Mouse (Mus musculus): ENCODE results near the gene Uimc1. TPM values are rescaled to one million over a fixed set of nuclear protein-coding genes. Genes with fewer than 3 reads are reported as not detected.

Uimc1 gene
- total and polyA plus RNA-seq, 3 experiments, result 32.5 to 143 TPM; not detected in 1

DNA sequence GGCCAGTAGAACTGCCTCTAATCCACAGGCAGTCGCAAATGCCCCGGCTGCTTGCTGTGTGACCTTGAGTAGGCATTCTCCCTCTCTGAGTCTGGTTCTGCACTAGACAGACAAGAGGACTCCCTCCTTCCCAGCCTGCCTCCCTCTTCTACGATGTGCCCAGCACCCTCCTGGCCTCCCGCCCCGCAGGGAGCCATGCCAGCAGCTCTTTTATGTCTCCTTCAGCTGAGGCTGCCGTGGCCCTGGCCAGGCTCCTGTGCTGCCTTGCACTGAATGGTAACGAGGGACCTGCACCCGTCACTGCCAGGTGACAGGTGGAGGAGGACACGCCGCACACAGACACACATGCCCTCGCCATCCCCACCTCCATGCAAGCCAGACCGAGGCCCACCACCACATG is 119.1 kb downstream of the Uimc1 start:
- Histone ChIP-seq H3K36me3 (ENCODE audit: control insufficient read depth in 1 of 2, insufficient read depth in 2 of 2, low read length in 2 of 2) (no peaks in the 10 kb centered on the region), H3K4me3 (ENCODE audit: control insufficient read depth in 1 of 2, insufficient read depth in 1 of 2, low read depth in 2 of 2, low read length in 2 of 2) (no peak overlapping the region), H3K9me3 (replicated peaks; ENCODE audit: insufficient read depth, low read length) (no peaks in the 10 kb centered on the region), H3K27me3 (ENCODE audit: control insufficient read depth in 1 of 2, insufficient read depth in 2 of 2, low read length in 2 of 2) (no peaks in the 10 kb centered on the region), H3K9ac (ENCODE audit: control insufficient read depth, low read depth, low read length, poor library complexity, severe bottlenecking) (no peak overlapping the region), H3K27ac (ENCODE audit: control insufficient read depth, low read depth, low read length) (no peak overlapping the region), H3K79me2 (ENCODE audit: control insufficient read depth, insufficient read depth, low read length, poor library complexity) (no peaks in the 10 kb centered on the region), H3K4me1 (ENCODE audit: control insufficient read depth in 1 of 2, insufficient read depth in 2 of 2, low read length in 2 of 2) (no peaks in the 10 kb centered on the region)
- TF ChIP-seq MAZ (IDR thresholded peaks at IDR 0.05; ENCODE audit: low read depth, low read length) (no peak), ETS1 (IDR thresholded peaks at IDR 0.05; ENCODE audit: low read depth, low read length) (no peak), NRF1 (IDR thresholded peaks at IDR 0.05; ENCODE audit: insufficient read depth, low read depth, low read length, poor library complexity, severe bottlenecking) (no peak), ZMIZ1 (IDR thresholded peaks at IDR 0.05; ENCODE audit: low read depth, low read length) (no peak), GABPA (IDR thresholded peaks at IDR 0.05; ENCODE audit: low read depth, low read length) (no peak), EP300 (IDR thresholded peaks at IDR 0.05; ENCODE audit: low read depth in 1 of 2, low read length in 2 of 2) (no peak), TAL1 (IDR thresholded peaks at IDR 0.05; ENCODE audit: low read length) (no peak), TBP (IDR thresholded peaks at IDR 0.05; ENCODE audit: low read depth, low read length) (no peak), USF2 (IDR thresholded peaks at IDR 0.05; ENCODE audit: borderline replicate concordance in 1 of 2, insufficient read depth in 1 of 2, low read depth in 1 of 2, low read length in 2 of 2) (no peak), MAFK (IDR thresholded peaks at IDR 0.05; ENCODE audit: borderline replicate concordance, low read depth, low read length) (no peak), UBTF (IDR thresholded peaks at IDR 0.05; ENCODE audit: borderline replicate concordance, insufficient read depth, low read depth, low read length) (no peak), KAT2A (conservative IDR thresholded peaks at IDR 0.05; ENCODE audit: low read depth, low read length) (no peak)
- DNase-seq (ENCODE audit: low read depth, low spot score), result no peak

DNA sequence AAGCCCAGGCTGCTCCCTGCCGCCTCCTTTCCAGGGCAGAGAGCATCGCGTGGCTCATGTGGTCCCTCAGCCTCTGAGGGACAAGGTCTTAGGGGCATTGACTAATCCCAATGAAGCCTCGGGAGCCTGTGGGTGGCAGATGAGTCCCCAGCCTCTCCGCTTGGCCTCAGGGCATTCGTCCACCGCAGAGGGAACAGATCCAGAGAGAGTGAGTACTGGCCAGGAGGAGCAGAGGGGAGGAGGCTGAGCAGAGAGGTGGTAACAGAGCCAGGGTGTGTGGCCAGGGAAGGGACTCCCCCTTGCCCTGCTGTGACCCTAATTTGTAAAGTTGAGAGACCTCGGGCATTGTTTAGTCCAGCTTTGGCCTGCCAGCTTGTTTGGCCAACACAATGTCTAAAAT is 121.3 kb downstream of the Uimc1 start:
- Histone ChIP-seq H3K27me3 (ENCODE audit: control insufficient read depth in 1 of 2, insufficient read depth in 2 of 2, low read length in 2 of 2) (no peaks in the 10 kb centered on the region), H3K79me2 (ENCODE audit: control insufficient read depth, insufficient read depth, low read length, poor library complexity) (no peaks in the 10 kb centered on the region), H3K9me3 (replicated peaks; ENCODE audit: insufficient read depth, low read length) (no peaks in the 10 kb centered on the region), H3K4me1 (ENCODE audit: control insufficient read depth in 1 of 2, insufficient read depth in 2 of 2, low read length in 2 of 2) (no peaks in the 10 kb centered on the region), H3K27ac (ENCODE audit: control insufficient read depth, low read depth, low read length) (no peak overlapping the region), H3K4me3 (ENCODE audit: control insufficient read depth in 1 of 2, insufficient read depth in 1 of 2, low read depth in 2 of 2, low read length in 2 of 2) (no peak overlapping the region), H3K36me3 (ENCODE audit: control insufficient read depth in 1 of 2, insufficient read depth in 2 of 2, low read length in 2 of 2) (no peaks in the 10 kb centered on the region), H3K9ac (ENCODE audit: control insufficient read depth, low read depth, low read length, poor library complexity, severe bottlenecking) (no peak overlapping the region)
- DNase-seq (ENCODE audit: low read depth, low spot score), result no peak
- TF ChIP-seq HCFC1 (IDR thresholded peaks at IDR 0.05; ENCODE audit: low read depth, low read length) (no peak), ETS1 (IDR thresholded peaks at IDR 0.05; ENCODE audit: low read depth, low read length) (no peak), MAX (IDR thresholded peaks at IDR 0.05; ENCODE audit: low read length) (no peak), RAD21 (IDR thresholded peaks at IDR 0.05; ENCODE audit: low read depth, low read length) (no peak), USF2 (IDR thresholded peaks at IDR 0.05; ENCODE audit: borderline replicate concordance in 1 of 2, insufficient read depth in 1 of 2, low read depth in 1 of 2, low read length in 2 of 2) (no peak), E2F4 (IDR thresholded peaks at IDR 0.05; ENCODE audit: borderline replicate concordance, low read depth, low read length) (no peak), ZMIZ1 (IDR thresholded peaks at IDR 0.05; ENCODE audit: low read depth, low read length) (no peak), POLR2AphosphoS2 (IDR thresholded peaks at IDR 0.05; ENCODE audit: low read length) (no peak), CTCF (IDR thresholded peaks at IDR 0.05 in 2 of 3, conservative IDR thresholded peaks at IDR 0.05 in 1 of 3; ENCODE audit: control insufficient read depth in 1 of 3, insufficient read depth in 1 of 3, low read depth in 2 of 3, low read length in 3 of 3, poor library complexity in 1 of 3, severe bottlenecking in 1 of 3) (no peak), POLR2A (IDR thresholded peaks at IDR 0.05; ENCODE audit: control insufficient read depth in 1 of 2, insufficient read depth in 1 of 2, low read depth in 1 of 2, low read length in 2 of 2, poor library complexity in 1 of 2) (no peak), GATA1 (IDR thresholded peaks at IDR 0.05; ENCODE audit: low read depth, low read length) (no peak), SIN3A (IDR thresholded peaks at IDR 0.05; ENCODE audit: low read length) (no peak)

Other genes starting within 250 kb of the Uimc1 start
- not detected in 2 replicates for gene Unc5a, start 150.9 kb downstream of the Uimc1 start, total RNA-seq (2012; rRNA removed)
- gene Unc5a, start 150.9 kb downstream of the Uimc1 start, polyA plus RNA-seq (2012; ENCODE audit: insufficient read depth in 1 of 2, insufficient read length in 2 of 2, low read depth in 1 of 2, low replicate concordance in 2 of 2, missing spikeins in 1 of 2), result not detected
- not detected in 2 replicates for gene Hk3, start 78.9 kb downstream of the Uimc1 start, total RNA-seq (2012; rRNA removed)
- gene Hk3, start 78.9 kb downstream of the Uimc1 start, polyA plus RNA-seq (2012; ENCODE audit: insufficient read depth in 1 of 2, insufficient read length in 2 of 2, low read depth in 1 of 2, low replicate concordance in 2 of 2, missing spikeins in 1 of 2), result not detected
- 15.0 and 19.5 TPM in 2 replicates for gene Zfp346, start 5.0 kb upstream of the Uimc1 start, total RNA-seq (2012; rRNA removed)
- 10 to 100 TPM in 1 of 2 experiments, not detected in 1; 28.8 TPM for gene Zfp346, start 5.0 kb upstream of the Uimc1 start, polyA plus RNA-seq (2012; ENCODE audit: insufficient read depth in 1 of 2, insufficient read length in 2 of 2, low read depth in 1 of 2, low replicate concordance in 2 of 2, missing spikeins in 1 of 2)
- gene Gm17617, start 33.2 kb upstream of the Uimc1 start, total RNA-seq (2012; rRNA removed), result not detected in 2 replicates
- not detected for gene Gm17617, start 33.2 kb upstream of the Uimc1 start, polyA plus RNA-seq (2012; ENCODE audit: insufficient read depth in 1 of 2, insufficient read length in 2 of 2, low read depth in 1 of 2, low replicate concordance in 2 of 2, missing spikeins in 1 of 2)
- not detected in 2 replicates for gene Fgfr4, start 52.3 kb upstream of the Uimc1 start, total RNA-seq (2012; rRNA removed)
- not detected for gene Fgfr4, start 52.3 kb upstream of the Uimc1 start, polyA plus RNA-seq (2012; ENCODE audit: insufficient read depth in 1 of 2, insufficient read length in 2 of 2, low read depth in 1 of 2, low replicate concordance in 2 of 2, missing spikeins in 1 of 2)
- 10.0 and 13.3 TPM in 2 replicates for gene Nsd1, start 109.5 kb upstream of the Uimc1 start, total RNA-seq (2012; rRNA removed)
- 10 to 100 TPM in 1 of 2 experiments, 1 to 10 TPM in 1; 6.3 to 59.3 TPM for gene Nsd1, start 109.5 kb upstream of the Uimc1 start, polyA plus RNA-seq (2012; ENCODE audit: insufficient read depth in 1 of 2, insufficient read length in 2 of 2, low read depth in 1 of 2, low replicate concordance in 2 of 2, missing spikeins in 1 of 2)
- 203 and 263 TPM in 2 replicates for gene Prelid1, start 220.2 kb upstream of the Uimc1 start, total RNA-seq (2012; rRNA removed)
- 100 to 1,000 TPM in 1 of 2 experiments, not detected in 1; 630 TPM for gene Prelid1, start 220.2 kb upstream of the Uimc1 start, polyA plus RNA-seq (2012; ENCODE audit: insufficient read depth in 1 of 2, insufficient read length in 2 of 2, low read depth in 1 of 2, low replicate concordance in 2 of 2, missing spikeins in 1 of 2)
- 74.3 and 75.8 TPM in 2 replicates for gene Rab24, start 221.6 kb upstream of the Uimc1 start, total RNA-seq (2012; rRNA removed)
- gene Rab24, start 221.6 kb upstream of the Uimc1 start, polyA plus RNA-seq (2012; ENCODE audit: insufficient read depth in 1 of 2, insufficient read length in 2 of 2, low read depth in 1 of 2, low replicate concordance in 2 of 2, missing spikeins in 1 of 2), result 10 to 100 TPM in 1 of 2 experiments, not detected in 1; 71.0 TPM
- gene Mxd3, start 229.5 kb upstream of the Uimc1 start, total RNA-seq (2012; rRNA removed), result 3.9 and 4.7 TPM in 2 replicates
- 1 to 10 TPM in 1 of 2 experiments, not detected in 1; 9.3 TPM for gene Mxd3, start 229.5 kb upstream of the Uimc1 start, polyA plus RNA-seq (2012; ENCODE audit: insufficient read depth in 1 of 2, insufficient read length in 2 of 2, low read depth in 1 of 2, low replicate concordance in 2 of 2, missing spikeins in 1 of 2)